Mouse (Mus musculus) forebrain, embryonic 10.5 days (tissue): ENCODE measurements around the gene Cdh23. TPM values are rescaled to one million over a fixed set of nuclear protein-coding genes. Genes with fewer than 3 reads are reported as not detected.
A peak's percentile ranks its signal among the peaks of the same experiment; 100 is the strongest.

Experiments
- DNase-seq: peaks from one replicate; pipeline ENCODE4 v3.0.0-alpha.2; 2017; ENCODE audit warnings: low spot score; ENCODE audit errors: extremely low spot score
- H3K27ac ChIP-seq: fragments of 300-500 bp; sonication (generic); 2 replicates; pipeline ENCODE4 v1.5.1; 2016; ENCODE audit warnings: mild to moderate bottlenecking
- H3K27me3 ChIP-seq: fragments of 300-500 bp; sonication (generic); 2 replicates; pipeline ENCODE4 v1.6.1; 2016; ENCODE audit warnings: mild to moderate bottlenecking; ENCODE audit not compliant: poor library complexity, severe bottlenecking
- H3K36me3 ChIP-seq: fragments of 300-500 bp; sonication (generic); replicated peaks from 2 replicates; pipeline ENCODE4 v1.6.1; 2016; ENCODE audit warnings: mild to moderate bottlenecking, moderate library complexity
- H3K4me1 ChIP-seq: fragments of 300-500 bp; sonication (generic); 2 replicates; pipeline ENCODE4 v1.6.1; 2016
- H3K4me3 ChIP-seq: fragments of 300-500 bp; sonication (generic); 2 replicates; pipeline ENCODE4 v1.5.1; 2016; ENCODE audit warnings: mild to moderate bottlenecking, moderate library complexity
- H3K9me3 ChIP-seq: fragments of 300-500 bp; sonication (generic); 2 replicates; pipeline ENCODE4 v1.6.1; 2016; ENCODE audit warnings: mild to moderate bottlenecking, moderate library complexity
- WGBS: fragments of 180-500 bp; shearing (Covaris S2); methylation state at CpG from one replicate; pipeline ENCODE4 v1.1.7; 2016; 5-methylcytosine and 5-hydroxymethylcytosine counted together
- polyA plus RNA-seq: library from polyadenylated mRNA; unstranded; fragments of >200 nt; fragmentation: Nextera tagmentation; extraction: Ambion mirVana; gene quantifications from 2 replicates; pipeline ENCODE4 v1.2.1, GENCODE M21; 2016

The Cdh23 gene
- polyA plus RNA-seq, 1 experiment from 2014 or later: 0.32 TPM

DNA sequence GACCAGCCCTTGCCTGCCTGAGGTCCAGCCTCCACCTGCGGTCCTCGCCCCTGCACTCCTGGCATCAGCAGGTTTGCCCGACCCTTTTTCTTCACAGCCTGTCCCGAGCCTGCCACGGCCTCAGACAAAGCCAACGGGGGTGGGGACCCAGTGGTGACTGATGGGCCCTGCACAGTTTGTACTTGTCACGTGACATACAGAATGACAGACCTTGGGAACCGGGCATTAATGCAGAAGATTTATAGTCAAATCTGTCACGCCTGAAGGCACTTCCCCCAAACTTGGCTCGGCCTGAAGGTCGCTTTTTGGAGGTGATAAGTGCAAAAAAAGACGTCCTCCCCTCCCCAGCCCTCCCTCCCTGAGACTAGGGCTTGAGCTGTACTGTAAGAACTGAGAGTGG is 73.5 kb downstream of the Cdh23 start:
- H3K27me3 ChIP-seq: peaks cover 24% of the 10 kb centered on the region; the same call in 1 of the 2 replicates
- no peaks in the 10 kb centered on the region for H3K9me3 ChIP-seq
- no peak overlapping the region for H3K27ac ChIP-seq
- no peaks in the 10 kb centered on the region for H3K36me3 ChIP-seq
- peaks cover 21% of the 10 kb centered on the region for H3K4me1 ChIP-seq
- 85% methylated on average over 12 of the region's 12 CpGs for WGBS
- no peak overlapping the region for H3K4me3 ChIP-seq
- DNase-seq: no peak

DNA sequence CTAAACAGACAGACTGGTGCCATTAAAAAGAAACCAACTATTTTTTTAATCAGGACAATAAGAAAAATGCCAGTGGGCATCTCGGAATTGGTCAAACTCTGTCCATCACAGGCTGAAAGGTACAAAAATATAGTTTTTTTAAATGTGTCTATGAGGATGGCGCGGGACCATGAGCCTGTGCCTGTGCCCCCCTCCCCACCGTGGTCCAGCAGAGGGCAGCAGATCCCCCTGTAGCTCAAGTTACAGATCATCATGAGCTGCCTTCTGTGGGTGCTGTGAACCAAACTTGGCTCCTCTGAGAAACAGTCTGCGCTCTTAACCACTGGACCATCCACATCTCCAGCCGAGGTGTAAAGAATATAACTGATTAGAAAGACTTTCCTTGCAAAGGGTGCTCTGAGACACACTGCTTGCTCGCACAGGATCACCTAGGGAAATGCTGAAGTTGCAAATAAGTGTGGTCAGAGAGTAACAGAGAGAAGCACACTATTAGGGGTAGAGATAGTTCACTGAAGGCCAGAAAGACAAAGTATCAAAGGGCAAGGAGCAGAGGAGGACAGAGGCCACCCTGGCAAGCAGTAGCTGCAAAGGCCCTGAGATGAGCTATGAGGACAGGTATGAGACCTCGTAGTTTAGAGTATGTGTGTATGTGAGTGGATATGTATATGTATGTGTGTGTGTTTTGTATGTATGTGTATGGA is 74.7 kb downstream of the Cdh23 start:
- no peak for DNase-seq
- Histone ChIP-seq H3K4me3 (no peak overlapping the region), H3K4me1 (peaks cover 21% of the 10 kb centered on the region), H3K9me3 (no peaks in the 10 kb centered on the region), H3K27ac (no peak overlapping the region), H3K27me3 (peaks cover 24% of the 10 kb centered on the region; the same call in 1 of the 2 replicates), H3K36me3 (no peaks in the 10 kb centered on the region)
- WGBS: 86% methylated on average over 8 of the region's 8 CpGs

DNA sequence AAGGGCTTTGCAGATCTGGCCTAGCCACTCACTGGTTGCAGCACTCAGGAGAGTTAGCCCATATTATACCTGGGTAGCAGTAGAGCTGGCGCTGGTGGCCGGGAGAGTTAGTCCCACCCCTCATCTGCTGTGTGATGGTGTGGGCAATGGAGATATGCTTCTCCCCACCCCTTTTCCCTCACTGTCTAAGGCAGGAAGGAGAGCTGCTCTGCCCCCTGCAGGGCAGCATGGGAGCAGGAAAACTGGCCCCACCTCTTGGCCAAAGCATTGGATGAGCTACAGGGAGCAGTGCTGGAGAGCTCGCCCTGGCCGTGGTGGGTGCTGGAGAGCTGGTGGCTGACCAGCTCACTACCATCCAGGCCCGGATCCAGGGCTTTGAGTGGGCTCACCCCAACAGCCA is 80.4 kb downstream of the Cdh23 start:
- H3K27me3 ChIP-seq: 0 out of 2 replicates have a peak, but pooled peaks cover 6% of the 10 kb centered on the region
- no peaks in the 10 kb centered on the region for H3K9me3 ChIP-seq
- H3K4me1 ChIP-seq: no peaks in the 10 kb centered on the region
- DNase-seq: no peak
- H3K4me3 ChIP-seq: no peak overlapping the region
- 71% methylated on average over 5 of the region's 5 CpGs for WGBS
- no peaks in the 10 kb centered on the region for H3K36me3 ChIP-seq
- no peak overlapping the region for H3K27ac ChIP-seq

DNA sequence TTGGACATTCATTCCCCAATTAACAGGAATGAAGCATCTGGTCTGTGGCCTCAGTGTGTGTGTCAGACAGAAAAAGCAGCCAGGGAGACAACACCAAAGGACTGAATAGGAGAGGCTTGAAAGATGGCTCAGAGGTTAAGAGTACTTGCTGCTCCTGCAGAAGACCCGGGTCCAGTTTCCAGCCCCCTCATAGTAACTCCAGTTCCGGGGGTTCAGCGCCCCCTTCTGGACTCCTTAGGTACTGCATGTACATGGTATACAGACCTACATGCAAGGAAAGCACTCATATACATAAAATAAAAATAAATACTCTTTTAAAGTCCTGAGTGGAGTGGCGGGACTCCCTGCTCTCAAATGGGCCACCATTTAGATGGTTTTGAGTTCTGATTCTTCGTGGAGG is 83.4 kb downstream of the Cdh23 start:
- no peaks in the 10 kb centered on the region for H3K27me3 ChIP-seq
- H3K36me3 ChIP-seq: no peaks in the 10 kb centered on the region
- H3K4me1 ChIP-seq: no peaks in the 10 kb centered on the region
- no peak overlapping the region for H3K27ac ChIP-seq
- no peaks in the 10 kb centered on the region for H3K9me3 ChIP-seq
- no peak overlapping the region for H3K4me3 ChIP-seq
- 21% methylated on average over 5 of the region's 5 CpGs for WGBS
- no peak for DNase-seq

DNA sequence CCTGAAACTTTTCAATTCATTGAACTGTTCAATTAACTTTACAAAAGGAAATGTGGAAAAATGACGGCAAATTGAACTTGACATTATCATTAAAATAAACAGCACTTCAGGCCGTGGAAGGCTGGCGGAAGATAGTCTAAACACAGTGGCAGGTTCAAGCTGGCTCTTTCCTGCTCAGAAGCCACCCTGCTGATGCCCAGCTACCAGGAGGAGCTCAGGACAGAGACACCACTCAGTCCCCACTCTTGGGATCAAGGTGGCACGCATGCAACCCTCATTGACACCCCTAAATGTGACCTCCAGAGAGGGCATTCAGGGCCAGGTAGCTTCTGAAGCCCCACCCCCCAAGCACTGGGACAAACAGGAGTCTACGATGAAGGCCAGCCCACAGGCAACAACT is 89.1 kb downstream of the Cdh23 start:
- no peak for DNase-seq
- Histone ChIP-seq H3K27ac (no peak overlapping the region), H3K4me3 (no peak overlapping the region), H3K36me3 (no peaks in the 10 kb centered on the region), H3K27me3 (peaks cover 13% of the 10 kb centered on the region), H3K4me1 (peaks cover 4% of the 10 kb centered on the region; the same call in 1 of the 2 replicates), H3K9me3 (no peaks in the 10 kb centered on the region)
- 86% methylated on average over 5 of the region's 5 CpGs for WGBS

DNA sequence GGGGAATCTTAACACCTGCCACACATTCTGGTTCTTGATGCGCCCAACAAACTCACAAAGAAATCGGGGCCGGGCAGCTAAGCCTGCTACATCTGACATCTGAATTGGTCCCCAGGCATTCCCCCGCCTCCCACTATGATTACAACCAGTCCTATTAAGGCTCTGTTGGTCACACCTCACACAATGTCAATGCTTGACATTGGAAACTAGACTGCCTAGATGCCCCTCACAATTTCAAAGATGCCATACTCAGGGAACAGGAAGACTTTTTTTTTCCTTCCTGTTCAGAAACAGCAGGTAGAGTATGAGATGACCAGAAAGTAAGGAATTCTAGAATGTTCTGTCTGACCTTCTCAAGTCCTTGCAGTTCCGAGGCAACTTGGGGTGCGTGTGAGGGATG is 89.6 kb downstream of the Cdh23 start:
- H3K4me1 ChIP-seq: peaks cover 4% of the 10 kb centered on the region; the same call in 1 of the 2 replicates
- no peaks in the 10 kb centered on the region for H3K9me3 ChIP-seq
- no peak overlapping the region for H3K27ac ChIP-seq
- no peaks in the 10 kb centered on the region for H3K36me3 ChIP-seq
- H3K4me3 ChIP-seq: no peak overlapping the region
- WGBS: 91% methylated on average over 6 of the region's 6 CpGs
- no peak for DNase-seq
- H3K27me3 ChIP-seq: peaks cover 18% of the 10 kb centered on the region

DNA sequence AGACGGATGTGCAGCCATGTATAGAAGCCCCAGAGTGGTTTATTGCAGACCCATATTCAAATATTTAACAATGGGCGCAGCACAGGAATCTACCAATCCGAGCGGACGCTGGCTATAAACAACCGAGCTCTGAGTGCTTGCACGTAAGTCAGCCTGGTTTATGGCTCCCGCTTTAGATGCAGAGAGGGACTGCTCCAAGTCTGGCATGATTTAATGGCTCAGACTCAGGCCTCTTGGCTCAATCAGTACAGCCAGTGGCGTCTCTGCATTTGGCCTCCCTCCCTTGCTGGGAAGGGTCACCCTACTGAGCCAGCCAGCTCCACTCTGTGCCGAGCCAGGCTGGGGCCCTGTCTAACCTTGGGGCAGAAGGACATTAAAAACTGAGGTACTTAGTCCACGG is 94.1 kb downstream of the Cdh23 start:
- Histone ChIP-seq H3K4me1 (peaks cover 12% of the 10 kb centered on the region; the same call in 1 of the 2 replicates), H3K27ac (0 out of 2 replicates have a peak overlapping the region, but pooled peaks have one; percentile 15), H3K36me3 (no peaks in the 10 kb centered on the region), H3K9me3 (no peaks in the 10 kb centered on the region), H3K4me3 (no peak overlapping the region), H3K27me3 (peaks cover 45% of the 10 kb centered on the region)
- 91% methylated on average over 11 of the region's 11 CpGs for WGBS
- no peak for DNase-seq

DNA sequence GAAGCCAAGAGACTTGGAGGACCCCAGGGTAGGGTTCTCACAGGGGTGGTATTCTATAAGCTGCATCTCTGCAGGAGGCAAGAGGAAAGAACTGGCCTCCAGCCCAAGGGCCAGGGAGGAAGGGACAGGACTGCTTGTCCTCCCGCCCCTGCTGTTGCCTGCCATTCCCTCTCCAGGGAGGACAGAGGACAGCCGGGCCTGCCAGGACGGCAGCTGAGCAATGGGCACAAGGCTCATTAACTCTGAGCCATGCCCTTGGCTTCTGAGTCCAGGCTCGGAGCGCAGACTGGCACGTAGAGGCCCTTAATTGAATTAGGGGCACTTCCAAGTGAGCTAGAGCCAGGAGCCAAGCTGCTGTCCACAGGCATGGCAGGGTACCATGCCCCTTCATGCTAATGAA is 101.1 kb downstream of the Cdh23 start:
- DNase-seq: no peak
- no peak overlapping the region for H3K4me3 ChIP-seq
- 81% methylated on average over 6 of the region's 6 CpGs for WGBS
- H3K36me3 ChIP-seq: no peaks in the 10 kb centered on the region
- H3K9me3 ChIP-seq: no peaks in the 10 kb centered on the region
- peaks cover 85% of the 10 kb centered on the region for H3K27me3 ChIP-seq
- peaks cover 51% of the 10 kb centered on the region for H3K4me1 ChIP-seq
- H3K27ac ChIP-seq: no peak overlapping the region

DNA sequence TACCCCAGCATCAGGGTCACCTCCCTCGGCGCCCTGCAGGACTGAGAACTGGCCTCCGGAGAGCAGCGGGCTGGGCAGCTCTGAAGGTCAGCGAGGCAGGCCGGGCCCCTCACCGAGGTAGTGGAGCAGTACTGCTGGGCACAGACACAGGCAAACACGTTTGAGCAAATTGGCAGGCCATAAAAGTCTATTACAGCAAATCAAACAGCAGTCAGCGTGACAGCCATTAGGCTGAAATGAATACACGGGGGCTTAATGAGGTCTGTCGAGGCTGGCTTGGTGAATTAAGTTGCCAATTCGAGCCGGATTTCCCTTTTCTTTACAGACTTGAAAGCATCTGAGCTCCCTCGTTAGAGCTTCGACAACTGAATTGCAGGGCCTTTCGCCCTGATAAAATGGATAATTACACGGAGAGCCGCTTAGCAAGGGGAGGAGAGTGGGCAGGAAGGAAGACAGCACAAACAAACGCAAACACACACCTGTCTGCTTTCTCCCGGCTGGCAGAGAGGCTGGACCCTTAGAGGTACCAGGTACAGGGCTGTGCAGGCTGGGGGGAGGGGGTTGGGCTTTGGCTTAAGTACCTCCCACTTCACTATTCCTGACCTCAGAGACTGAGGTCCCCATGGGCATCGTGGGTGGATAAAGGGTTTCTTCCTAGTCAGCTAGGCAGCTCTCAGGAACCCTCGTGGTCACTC is 103.3 kb downstream of the Cdh23 start:
- no peaks in the 10 kb centered on the region for H3K9me3 ChIP-seq
- H3K27me3 ChIP-seq: peaks cover 93% of the 10 kb centered on the region
- DNase-seq: peak; percentile 60
- H3K36me3 ChIP-seq: no peaks in the 10 kb centered on the region
- peak overlapping the region; percentile 53 for H3K27ac ChIP-seq
- WGBS: 16% methylated on average over 22 of the region's 22 CpGs
- H3K4me1 ChIP-seq: peaks cover 44% of the 10 kb centered on the region
- peak overlapping the region; percentile 9; the same call in 1 of the 2 replicates for H3K4me3 ChIP-seq

DNA sequence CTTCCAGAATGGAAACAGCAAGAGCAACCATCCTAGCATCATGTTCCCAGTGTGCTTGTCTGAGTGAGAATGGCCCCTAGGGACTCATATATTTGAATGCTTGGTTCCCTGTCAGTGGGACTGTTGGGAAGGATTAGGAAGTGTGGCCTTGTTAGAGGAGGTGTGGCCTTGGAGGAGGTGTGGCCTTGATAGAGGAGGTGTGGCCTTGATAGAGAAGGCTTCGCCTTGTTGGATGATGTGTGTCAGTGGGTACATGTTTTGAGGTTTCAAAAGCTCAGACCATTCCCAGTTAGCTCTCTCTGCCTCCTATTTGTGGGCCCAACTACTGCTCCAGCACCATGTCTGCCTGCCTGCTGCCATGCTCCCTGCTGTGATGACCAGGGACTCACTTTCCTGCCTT is 105.0 kb downstream of the Cdh23 start:
- no peak for DNase-seq
- WGBS: 74% methylated on average over 1 of the region's 1 CpGs
- peaks cover 44% of the 10 kb centered on the region for H3K4me1 ChIP-seq
- H3K9me3 ChIP-seq: no peaks in the 10 kb centered on the region
- H3K36me3 ChIP-seq: no peaks in the 10 kb centered on the region
- peaks cover 93% of the 10 kb centered on the region for H3K27me3 ChIP-seq
- H3K4me3 ChIP-seq: no peak overlapping the region
- H3K27ac ChIP-seq: no peak overlapping the region

DNA sequence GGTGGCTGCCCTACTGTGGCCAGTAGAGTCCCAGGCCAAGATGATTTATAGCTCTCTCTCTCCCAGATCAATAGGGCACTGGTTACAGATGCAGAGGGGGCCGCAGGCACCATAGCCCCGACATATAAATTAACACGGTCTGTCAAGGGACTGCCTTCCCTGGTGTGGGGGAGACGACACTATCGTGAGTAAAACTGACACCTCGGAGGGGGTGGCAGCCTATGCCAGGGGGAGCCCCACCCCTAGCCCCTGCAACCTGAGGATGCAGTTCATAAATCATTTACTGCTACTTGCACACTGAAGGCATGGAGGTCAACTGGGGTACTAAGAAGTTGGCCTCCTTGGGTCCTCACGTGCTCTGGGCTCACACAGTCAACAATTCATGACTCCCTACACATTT is 106.0 kb downstream of the Cdh23 start:
- Histone ChIP-seq H3K4me1 (peaks cover 49% of the 10 kb centered on the region), H3K27ac (no peak overlapping the region), H3K4me3 (no peak overlapping the region), H3K9me3 (no peaks in the 10 kb centered on the region), H3K27me3 (peaks cover 93% of the 10 kb centered on the region), H3K36me3 (no peaks in the 10 kb centered on the region)
- DNase-seq: no peak
- WGBS: 92% methylated on average over 7 of the region's 7 CpGs

DNA sequence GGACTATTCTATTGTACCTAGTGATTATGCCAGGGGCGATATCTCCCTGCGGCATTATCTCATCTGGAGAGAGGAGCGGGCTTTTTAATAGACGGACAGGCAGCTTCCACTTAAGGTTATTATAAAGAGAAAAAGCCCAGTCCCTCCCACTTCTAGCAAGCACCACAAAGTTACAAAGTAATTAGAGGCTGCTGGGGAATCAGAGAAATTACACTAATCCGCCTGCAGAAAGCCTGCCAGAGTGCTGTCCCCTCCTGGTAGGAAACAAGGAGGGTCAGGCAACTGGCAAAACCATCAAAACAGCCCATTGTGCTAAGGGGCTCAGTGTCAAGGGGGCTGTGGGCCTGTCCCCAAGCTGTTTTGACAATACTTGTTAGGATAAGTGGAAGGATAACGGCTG is 110.6 kb downstream of the Cdh23 start:
- Histone ChIP-seq H3K27me3 (peaks cover 100% of the 10 kb centered on the region), H3K4me1 (peaks cover 50% of the 10 kb centered on the region), H3K9me3 (no peaks in the 10 kb centered on the region), H3K27ac (0 out of 2 replicates have a peak overlapping the region, but pooled peaks have one; percentile 41), H3K4me3 (no peak overlapping the region), H3K36me3 (no peaks in the 10 kb centered on the region)
- DNase-seq: no peak
- WGBS: 7% methylated on average over 6 of the region's 6 CpGs

DNA sequence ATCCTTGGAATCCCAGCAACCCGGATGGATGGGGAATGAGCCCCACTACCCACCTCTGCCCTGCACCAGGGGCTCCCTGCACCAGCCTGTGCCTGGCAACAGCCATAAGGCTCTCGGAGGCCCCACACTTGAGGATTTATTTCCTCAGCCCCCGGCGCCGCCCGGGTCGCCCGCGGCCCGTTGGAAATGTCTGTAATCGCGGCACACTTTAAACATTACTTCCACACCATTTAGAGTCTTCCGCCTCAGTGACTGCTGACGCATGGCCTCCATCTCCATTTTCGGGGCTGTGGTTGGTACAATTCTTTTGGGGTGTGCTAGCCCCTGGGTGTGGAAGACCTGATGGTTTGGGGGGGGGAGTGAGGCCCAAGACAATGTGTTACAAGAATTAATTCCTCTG is 113.3 kb downstream of the Cdh23 start:
- WGBS: 33% methylated on average over 15 of the region's 15 CpGs

More for the DNA sequence above, 113.3 kb downstream of the Cdh23 start:
- peaks cover 8% of the 10 kb centered on the region; the same call in 1 of the 2 replicates for H3K9me3 ChIP-seq
- peaks cover 90% of the 10 kb centered on the region for H3K27me3 ChIP-seq
- H3K36me3 ChIP-seq: no peaks in the 10 kb centered on the region
- H3K4me3 ChIP-seq: peak overlapping the region; percentile 23; the same call in 1 of the 2 replicates
- H3K4me1 ChIP-seq: peaks cover 77% of the 10 kb centered on the region
- no peak for DNase-seq
- H3K27ac ChIP-seq: peak overlapping the region; percentile 69; the same call in 1 of the 2 replicates
